Comparison of ENCODE assay signal across 7 mouse cellular contexts in genomic region chr9:108507619-108508434, GRCm38 (mm10). TPM values are rescaled to one million over a fixed set of nuclear protein-coding genes. Genes with fewer than 3 reads are reported as not detected.
DNase-seq lines count a peak whose midpoint lies in the region; ATAC-seq lines count a peak whose summit lies in the region.

Qars (plus strand) TSS chr9:108507706.

- peak; percentile 97 for DNase-seq in adrenal gland, postnatal 14 days
- DNase-seq in embryonic facial prominence, embryonic 11.5 days (ENCODE audit: low spot score) = peak; percentile 96
- peak; percentile 98 for DNase-seq in kidney, adult 11 months
- DNase-seq in limb, embryonic 10.5 days (ENCODE audit: low spot score) = peak; percentile 91
- peak; percentile 91 for DNase-seq in spleen, adult 12 weeks (ENCODE audit: low spot score)

- peaks cover 6% of the 10 kb centered on the region for H3K36me3 ChIP-seq in embryonic facial prominence, embryonic 11.5 days (replicated peaks; ENCODE audit: control insufficient read depth, insufficient read depth, low read depth, low read length)
- H3K36me3 ChIP-seq in limb, embryonic 10.5 days = peaks cover 48% of the 10 kb centered on the region
- H3K36me3 ChIP-seq in midbrain, embryonic 13.5 days = peaks cover 38% of the 10 kb centered on the region

- peak; percentile 91 for ATAC-seq in embryonic facial prominence, embryonic 11.5 days (replicated peaks; ENCODE audit: insufficient number of reproducible peaks, low FRiP score, low TSS enrichment, low read depth)
- peak; percentile 97 for ATAC-seq in granulocyte monocyte progenitor cell, adult 5-6 weeks (replicated peaks; ENCODE audit: poor library complexity, severe bottlenecking)
- peak; percentile 98 for ATAC-seq in midbrain, embryonic 13.5 days

- no peak within 1 kb of the TSS for H3K27ac ChIP-seq in embryonic facial prominence, embryonic 11.5 days (replicated peaks; ENCODE audit: low read depth, low read length)
- peak within 1 kb of the TSS; percentile 87 for H3K27ac ChIP-seq in limb, embryonic 10.5 days
- H3K27ac ChIP-seq in midbrain, embryonic 13.5 days = peak within 1 kb of the TSS; percentile 79

- no peaks in the 10 kb centered on the region for H3K9me3 ChIP-seq in embryonic facial prominence, embryonic 11.5 days (replicated peaks; ENCODE audit: control insufficient read depth, low read length)
- no peaks in the 10 kb centered on the region for H3K9me3 ChIP-seq in limb, embryonic 10.5 days (replicated peaks)
- H3K9me3 ChIP-seq in midbrain, embryonic 13.5 days = no peaks in the 10 kb centered on the region

- H3K4me2 ChIP-seq in embryonic facial prominence, embryonic 11.5 days (ENCODE audit: low read depth, low read length) = peak within 1 kb of the TSS; percentile 70
- H3K4me2 ChIP-seq in midbrain, embryonic 13.5 days (replicated peaks) = peak within 1 kb of the TSS; percentile 75

- under 1% methylated on average over 37 of the region's 37 CpGs for WGBS in embryonic facial prominence, embryonic 11.5 days
- WGBS in limb, embryonic 10.5 days = under 1% methylated on average over 37 of the region's 37 CpGs
- WGBS in midbrain, embryonic 13.5 days = under 1% methylated on average over 37 of the region's 37 CpGs

- no peaks in the 10 kb centered on the region for H3K27me3 ChIP-seq in embryonic facial prominence, embryonic 11.5 days (ENCODE audit: control insufficient read depth, insufficient read depth, low read length)
- H3K27me3 ChIP-seq in limb, embryonic 10.5 days (ENCODE audit: low read depth, poor library complexity, severe bottlenecking) = no peaks in the 10 kb centered on the region
- H3K27me3 ChIP-seq in midbrain, embryonic 13.5 days = no peaks in the 10 kb centered on the region

- H3K4me1 ChIP-seq in embryonic facial prominence, embryonic 11.5 days (ENCODE audit: control insufficient read depth, insufficient read depth, low read length) = peaks cover 3% of the 10 kb centered on the region
- H3K4me1 ChIP-seq in limb, embryonic 10.5 days = peaks cover 17% of the 10 kb centered on the region
- H3K4me1 ChIP-seq in midbrain, embryonic 13.5 days (replicated peaks) = peaks cover 19% of the 10 kb centered on the region

- peak within 1 kb of the TSS; percentile 61 for H3K9ac ChIP-seq in embryonic facial prominence, embryonic 11.5 days (replicated peaks; ENCODE audit: low read length)
- peak within 1 kb of the TSS; percentile 64 for H3K9ac ChIP-seq in midbrain, embryonic 13.5 days (replicated peaks)

- peak within 1 kb of the TSS; percentile 54 for H3K4me3 ChIP-seq in embryonic facial prominence, embryonic 11.5 days (ENCODE audit: low read depth, low read length)
- peak within 1 kb of the TSS; percentile 75 for H3K4me3 ChIP-seq in limb, embryonic 10.5 days
- peak within 1 kb of the TSS; percentile 60 for H3K4me3 ChIP-seq in midbrain, embryonic 13.5 days (replicated peaks)

RNA-seq across cellular contexts. Expression of gene Qars, which starts in this region (rescaled TPM):
- total RNA-seq in adrenal gland, postnatal 14 days (2021) = 179 and 190 TPM in 2 replicates
- polyA plus RNA-seq in embryonic facial prominence, embryonic 11.5 days (2014; fragmentation: Nextera tagmentation; extraction: Ambion mirVana) = 130 and 138 TPM in 2 replicates
- 252 and 261 TPM in 2 replicates for total RNA-seq in granulocyte monocyte progenitor cell, adult 5-6 weeks (2014; fragmentation: Nextera tagmentation)
- 144 and 181 TPM in 2 replicates for total RNA-seq in granulocyte monocyte progenitor cell, adult 5-6 weeks (2017)
- 124 and 127 TPM in 2 replicates for polyA plus RNA-seq in limb, embryonic 10.5 days (2016; fragmentation: Nextera tagmentation; extraction: Ambion mirVana)
- polyA plus RNA-seq in midbrain, embryonic 13.5 days (2015; fragmentation: Nextera tagmentation; extraction: Ambion mirVana) = 70.2 and 70.5 TPM in 2 replicates
